Mouse (Mus musculus) midbrain, postnatal 0 days (tissue): ENCODE measurements around the gene C1qtnf4. TPM values are rescaled to one million over a fixed set of nuclear protein-coding genes. Genes with fewer than 3 reads are reported as not detected.

Experiments used
- ATAC-seq: fragments of 200-750 bp; cut with Nextera tagmentation; 2 replicates; pipeline ENCODE4 v1.8.0; 2017; ENCODE audit warnings: moderate number of reproducible peaks, mild to moderate bottlenecking, moderate TSS enrichment, moderate library complexity; ENCODE audit not compliant: low FRiP score
- DNase-seq: peaks from one replicate; pipeline ENCODE4 v3.0.0-alpha.2; 2015; ENCODE audit warnings: low spot score
- H3K27ac ChIP-seq: fragments of 300-500 bp; sonication (generic); 2 replicates; pipeline ENCODE4 v1.5.1; 2014; ENCODE audit warnings: low read depth, mild to moderate bottlenecking, low read length, mixed read lengths
- H3K27me3 ChIP-seq: fragments of 300-500 bp; sonication (generic); 2 replicates; pipeline ENCODE4 v1.6.1; 2014; ENCODE audit warnings: low read length, control low read depth, mixed read lengths; ENCODE audit not compliant: insufficient read depth
- H3K36me3 ChIP-seq: fragments of 300-500 bp; sonication (generic); 2 replicates; pipeline ENCODE4 v1.6.1; 2014; ENCODE audit warnings: low read length, control low read depth, mixed read lengths; ENCODE audit not compliant: insufficient read depth
- H3K4me1 ChIP-seq: fragments of 300-500 bp; sonication (generic); 2 replicates; pipeline ENCODE4 v1.6.1; 2014; ENCODE audit warnings: mild to moderate bottlenecking, control low read depth, antibody characterized with exemption, low read length, mixed read lengths; ENCODE audit not compliant: insufficient read depth
- H3K4me2 ChIP-seq: fragments of 300-500 bp; sonication (generic); 2 replicates; pipeline ENCODE4 v1.6.1; 2014; ENCODE audit warnings: low read depth, mild to moderate bottlenecking, low read length, mixed read lengths; ENCODE audit not compliant: poor library complexity, severe bottlenecking
- H3K4me3 ChIP-seq: fragments of 300-500 bp; sonication (generic); 2 replicates; pipeline ENCODE4 v1.5.1; 2014; ENCODE audit warnings: low read depth, mild to moderate bottlenecking, low read length, moderate library complexity
- H3K9ac ChIP-seq: fragments of 300-500 bp; sonication (generic); replicated peaks from 2 replicates; pipeline ENCODE4 v1.6.1; 2014; ENCODE audit warnings: mild to moderate bottlenecking, low read length, moderate library complexity, mixed read lengths; ENCODE audit not compliant: poor library complexity, severe bottlenecking
- H3K9me3 ChIP-seq: fragments of 300-500 bp; sonication (generic); 2 replicates; pipeline ENCODE4 v1.6.1; 2016; ENCODE audit warnings: low read length, control low read depth
- CTCF ChIP-seq: IDR thresholded peaks from 2 replicates; pipeline ENCODE4 v1.5.1; 2016; ENCODE audit warnings: antibody characterized with exemption, mild to moderate bottlenecking
- WGBS: fragments of 180-500 bp; shearing (Covaris S2); extraction: QIAGEN DNeasy Blood & Tissue Kit; methylation state at CpG from one replicate; pipeline ENCODE4 v1.1.7; 2014; 5-methylcytosine and 5-hydroxymethylcytosine counted together
- polyA plus RNA-seq: library from polyadenylated mRNA; unstranded; fragments of >200 nt; fragmentation: Nextera tagmentation; extraction: Ambion mirVana; gene quantifications from 2 replicates; pipeline ENCODE4 v1.2.1, GENCODE M21; 2015
- total RNA-seq: library from RNA; depleted of rRNA; stranded (reverse); fragments of >200 nt; gene quantifications from 2 replicates; pipeline ENCODE4 v1.2.3, GENCODE M21; 2014

C1qtnf4 gene
- total and polyA plus RNA-seq, 2 experiments from 2014 or later, result 271 to 629 TPM

DNA sequence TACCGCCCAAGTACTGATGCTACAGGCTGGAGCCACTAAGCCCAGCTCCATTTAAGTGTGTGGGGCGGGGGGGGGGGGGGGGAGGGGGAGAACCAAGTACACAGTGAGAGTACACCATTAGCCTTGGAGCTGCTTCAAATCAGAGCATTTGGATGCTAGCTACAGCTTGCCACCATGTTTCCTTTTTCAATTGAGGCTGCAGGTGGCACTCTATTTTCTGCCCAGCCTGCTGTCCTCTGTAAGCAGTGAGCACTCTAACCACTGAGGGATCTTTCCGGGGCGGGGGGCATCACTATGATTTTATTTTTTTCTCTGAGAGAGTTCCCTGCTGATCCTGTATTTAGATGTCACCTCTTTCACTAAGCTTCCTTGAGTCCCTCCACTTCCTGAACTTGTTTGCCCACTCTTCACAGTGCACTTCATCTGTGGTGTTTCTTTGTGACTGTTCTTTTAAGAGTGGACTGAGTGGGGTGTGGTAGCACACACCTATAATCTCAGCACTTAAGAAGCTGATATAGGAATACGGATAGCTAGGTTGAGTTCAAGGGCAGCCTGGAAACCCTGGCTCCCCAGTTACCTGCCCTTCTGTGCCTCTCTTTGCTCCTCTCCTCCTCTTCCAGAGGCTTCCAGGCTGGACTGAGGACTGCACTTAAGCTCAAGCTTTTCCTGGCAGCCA is 7.9 kb upstream of the C1qtnf4 start:
- no peak overlapping the region for H3K27ac ChIP-seq
- no peak overlapping the region for H3K9ac ChIP-seq
- H3K27me3 ChIP-seq, result no peaks in the 10 kb centered on the region
- H3K4me1 ChIP-seq, result 0 out of 2 replicates have a peak, but pooled peaks cover 2% of the 10 kb centered on the region
- DNase-seq, result no peak
- TF ChIP-seq CTCF, result no peak
- H3K9me3 ChIP-seq, result no peaks in the 10 kb centered on the region
- 76% methylated on average over 4 of the region's 5 CpGs for WGBS
- no peaks in the 10 kb centered on the region for H3K36me3 ChIP-seq
- H3K4me3 ChIP-seq, result no peak overlapping the region
- ATAC-seq, result no peak
- no peak overlapping the region for H3K4me2 ChIP-seq

DNA sequence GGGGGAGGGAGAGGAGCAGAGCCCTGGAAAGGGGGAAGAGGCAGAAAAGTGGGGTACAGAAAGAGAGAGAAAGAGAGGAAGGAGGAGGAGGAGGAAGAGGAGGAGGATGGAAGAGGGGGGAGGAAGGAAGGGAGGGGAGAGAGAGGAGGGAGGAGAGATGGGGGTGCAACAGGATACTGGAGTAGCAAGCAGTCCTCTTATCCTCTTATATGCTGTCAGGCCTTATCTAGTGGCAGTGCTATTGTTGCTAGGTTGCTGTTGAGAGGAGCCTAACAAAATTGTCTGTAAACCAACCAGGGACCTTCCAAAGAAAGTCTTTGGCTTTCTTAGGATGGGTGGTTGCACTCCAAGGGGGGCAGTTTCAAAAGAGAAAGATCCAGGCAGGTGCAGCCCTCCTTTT is 6.2 kb upstream of the C1qtnf4 start:
- no peaks in the 10 kb centered on the region for H3K27me3 ChIP-seq
- no peak for DNase-seq

DNA sequence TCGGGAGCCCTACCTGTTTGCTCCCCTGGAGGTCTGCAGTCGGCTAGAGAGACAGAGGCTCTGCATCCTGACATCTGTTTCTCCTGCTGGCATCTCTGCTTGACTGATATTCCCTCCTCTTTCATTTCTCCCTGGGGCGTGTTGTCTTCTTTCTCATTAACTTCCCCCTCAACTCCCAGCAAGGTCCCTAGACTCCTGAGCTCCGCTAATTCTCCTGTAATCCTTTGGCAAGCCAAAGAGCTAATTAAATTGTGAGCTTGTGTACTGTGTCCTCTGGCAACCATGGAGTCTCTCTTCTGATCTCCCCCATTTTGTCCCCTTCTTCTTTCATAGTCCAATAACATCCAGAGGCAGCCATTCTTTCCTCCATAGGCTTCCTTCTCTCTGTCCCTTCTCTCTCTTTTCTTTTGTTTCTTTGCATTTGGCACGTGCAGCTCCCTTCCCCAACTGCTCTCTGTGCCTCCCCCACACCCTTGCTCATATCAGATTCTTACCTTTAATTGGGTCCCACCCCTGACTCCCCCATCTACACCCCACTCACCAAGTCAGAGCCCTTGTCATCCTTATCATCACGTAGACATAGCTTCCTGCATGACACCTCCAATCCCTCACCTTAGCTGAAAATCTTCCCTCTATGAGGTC is 5.4 kb upstream of the C1qtnf4 start:
- peak overlapping the region; percentile 38; the same call in 1 of the 2 replicates for H3K27ac ChIP-seq
- H3K9ac ChIP-seq, result peak overlapping the region; percentile 24; the same call in 1 of the 2 replicates
- TF ChIP-seq CTCF, result no peak
- H3K4me3 ChIP-seq, result no peak overlapping the region
- no peak overlapping the region for H3K4me2 ChIP-seq
- DNase-seq, result peak; percentile 58
- H3K36me3 ChIP-seq, result no peaks in the 10 kb centered on the region
- H3K27me3 ChIP-seq, result no peaks in the 10 kb centered on the region
- no peaks in the 10 kb centered on the region for H3K9me3 ChIP-seq
- ATAC-seq, result no peak
- WGBS, result 13% methylated on average over 6 of the region's 6 CpGs
- peaks cover 9% of the 10 kb centered on the region for H3K4me1 ChIP-seq

More for the DNA sequence above, 6.2 kb upstream of the C1qtnf4 start:
- TF ChIP-seq CTCF, result no peak
- Histone ChIP-seq H3K4me2 (no peak overlapping the region), H3K4me1 (peaks cover 4% of the 10 kb centered on the region), H3K36me3 (no peaks in the 10 kb centered on the region), H3K27ac (no peak overlapping the region), H3K4me3 (no peak overlapping the region), H3K9me3 (no peaks in the 10 kb centered on the region), H3K9ac (no peak overlapping the region)
- ATAC-seq, result no peak

DNA sequence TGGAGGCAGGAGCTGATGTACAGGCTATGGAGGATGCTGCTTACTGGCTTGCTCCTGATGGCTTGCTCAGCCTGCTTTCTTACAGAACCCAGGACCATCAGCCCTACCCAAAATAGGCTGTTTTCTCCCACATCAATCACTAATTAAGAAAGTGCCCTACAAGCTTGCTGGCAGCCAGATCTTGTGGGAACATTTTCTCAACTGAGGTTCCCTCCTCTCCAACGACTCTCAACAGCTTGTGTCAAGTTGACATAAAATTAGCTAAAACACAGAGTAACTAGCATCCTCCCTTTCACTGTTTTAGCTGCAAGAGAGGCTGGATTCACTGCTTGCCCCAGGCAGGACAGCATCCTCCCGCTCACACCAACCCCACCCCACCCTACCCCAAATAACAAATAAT is 3.8 kb upstream of the C1qtnf4 start:
- DNase-seq, result no peak
- no peak overlapping the region for H3K27ac ChIP-seq
- no peak for ATAC-seq
- H3K4me1 ChIP-seq, result peaks cover 9% of the 10 kb centered on the region
- H3K9ac ChIP-seq, result no peak overlapping the region
- 80% methylated on average over 2 of the region's 2 CpGs for WGBS
- H3K4me2 ChIP-seq, result no peak overlapping the region
- no peaks in the 10 kb centered on the region for H3K27me3 ChIP-seq
- TF ChIP-seq CTCF, result no peak
- no peak overlapping the region for H3K4me3 ChIP-seq
- no peaks in the 10 kb centered on the region for H3K9me3 ChIP-seq
- H3K36me3 ChIP-seq, result no peaks in the 10 kb centered on the region

DNA sequence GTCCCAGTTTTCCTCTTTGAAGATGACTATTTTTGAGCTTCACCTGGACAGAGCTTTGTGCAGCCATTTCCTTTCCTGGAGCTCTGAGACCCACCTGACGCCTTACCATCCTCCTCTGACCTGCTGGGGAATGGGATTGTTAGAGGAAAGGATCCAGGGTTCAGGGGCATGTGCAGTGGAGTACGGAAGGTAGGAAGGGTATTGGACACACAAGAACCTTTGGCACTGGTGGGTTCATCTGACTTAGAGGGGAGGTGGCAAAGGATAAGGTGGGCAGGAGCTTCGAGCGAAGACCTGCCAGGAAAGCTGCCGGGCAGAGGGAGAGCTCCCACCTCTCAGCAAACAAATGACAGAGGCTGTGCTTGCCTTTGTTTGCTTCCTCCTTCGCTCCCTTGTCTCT is 776 bp downstream of the C1qtnf4 start:
- peaks cover 11% of the 10 kb centered on the region for H3K4me1 ChIP-seq

DNA sequence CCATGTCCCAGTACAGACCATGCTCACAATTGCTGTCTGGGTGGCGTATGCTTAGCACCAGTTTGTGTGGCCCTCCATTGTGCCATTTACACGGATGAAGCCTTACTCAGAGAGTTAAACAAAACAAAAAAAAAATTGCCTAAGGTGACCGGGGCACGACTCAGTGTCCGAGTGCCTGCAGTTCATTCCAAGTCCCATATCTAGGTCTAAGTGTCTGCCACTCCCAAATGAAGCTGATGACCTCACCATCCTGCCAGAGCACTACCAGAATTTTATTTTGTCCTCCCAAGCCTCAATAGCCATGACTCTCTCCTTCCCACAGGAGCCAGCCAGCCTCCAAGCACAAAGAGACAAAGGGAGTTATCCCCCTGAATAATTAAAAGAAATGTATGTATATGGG is 2.0 kb downstream of the C1qtnf4 start:
- H3K27ac ChIP-seq, result peak overlapping the region; percentile 94
- H3K27me3 ChIP-seq, result no peaks in the 10 kb centered on the region
- peaks cover 11% of the 10 kb centered on the region for H3K4me1 ChIP-seq
- TF ChIP-seq CTCF, result no peak
- peak overlapping the region; percentile 68 for H3K4me3 ChIP-seq
- no peaks in the 10 kb centered on the region for H3K9me3 ChIP-seq
- H3K9ac ChIP-seq, result peak overlapping the region; percentile 89
- H3K36me3 ChIP-seq, result peaks cover 6% of the 10 kb centered on the region; the same call in 1 of the 2 replicates
- 64% methylated on average over 5 of the region's 5 CpGs for WGBS
- ATAC-seq (no peak), DNase-seq (no peak)
- H3K4me2 ChIP-seq, result peak overlapping the region; percentile 79

More for the DNA sequence above, 776 bp downstream of the C1qtnf4 start:
- peak overlapping the region; percentile 94 for H3K27ac ChIP-seq
- no peak for TF ChIP-seq CTCF
- 13% methylated on average over 6 of the region's 6 CpGs for WGBS
- no peaks in the 10 kb centered on the region for H3K27me3 ChIP-seq
- H3K36me3 ChIP-seq, result peaks cover 2% of the 10 kb centered on the region; the same call in 1 of the 2 replicates
- H3K9me3 ChIP-seq, result no peaks in the 10 kb centered on the region
- H3K9ac ChIP-seq, result peak overlapping the region; percentile 89
- peak overlapping the region; percentile 68 for H3K4me3 ChIP-seq
- ATAC-seq (0 out of 2 replicates have a peak, but pooled peaks have one; percentile 0), DNase-seq (peak; percentile 30)
- H3K4me2 ChIP-seq, result peak overlapping the region; percentile 79
